Mouse (Mus musculus) cerebellum, adult (tissue): ENCODE measurements around the gene Gabrg3.

Experiments
- ATAC-seq: cut with Nextera tagmentation; 2 replicates; pipeline ENCODE4 v1.9.2; 2017; ENCODE audit warnings: mild to moderate bottlenecking, moderate library complexity, mixed read lengths; ENCODE audit not compliant: insufficient number of reproducible peaks, low FRiP score, low TSS enrichment

Gene Gabrg3

GRCm38 (mm10) chr7:57082071-57082470, 304.9 kb downstream of the Gabrg3 start:
- ATAC-seq: no peak

- ATAC-seq: no peak
Measured at GRCm38 (mm10) chr7:57071435-57072160, 315.4 kb downstream of the Gabrg3 start.

GRCm38 (mm10) chr7:57065398-57065797, 321.6 kb downstream of the Gabrg3 start:
- ATAC-seq: no peak

GRCm38 (mm10) chr7:57050906-57051635, 335.9 kb downstream of the Gabrg3 start:
- no peak for ATAC-seq

- ATAC-seq: no peak
Measured at GRCm38 (mm10) chr7:57037861-57038421, 349.0 kb downstream of the Gabrg3 start.

GRCm38 (mm10) chr7:57000585-57001261, 386.3 kb downstream of the Gabrg3 start:
- no peak for ATAC-seq

- no peak for ATAC-seq
Measured at GRCm38 (mm10) chr7:56997713-56998624, 389.0 kb downstream of the Gabrg3 start.

GRCm38 (mm10) chr7:56946398-56946797, 440.6 kb downstream of the Gabrg3 start:
- no peak for ATAC-seq

- ATAC-seq: no peak
Measured at GRCm38 (mm10) chr7:56941606-56942005, 445.4 kb downstream of the Gabrg3 start.

- ATAC-seq: no peak
Measured at GRCm38 (mm10) chr7:56938020-56938419, 449.0 kb downstream of the Gabrg3 start.

- no peak for ATAC-seq
Measured at GRCm38 (mm10) chr7:56919499-56919898, 467.5 kb downstream of the Gabrg3 start.

GRCm38 (mm10) chr7:56914862-56915261, 472.1 kb downstream of the Gabrg3 start:
- ATAC-seq: no peak

- ATAC-seq: no peak
Measured at GRCm38 (mm10) chr7:56899762-56900161, 487.2 kb downstream of the Gabrg3 start.

GRCm38 (mm10) chr7:56867314-56868075, 519.5 kb downstream of the Gabrg3 start:
- ATAC-seq: no peak

GRCm38 (mm10) chr7:56843565-56843964, 543.4 kb downstream of the Gabrg3 start:
- ATAC-seq: no peak

GRCm38 (mm10) chr7:56825446-56825845, 561.5 kb downstream of the Gabrg3 start:
- no peak for ATAC-seq

- ATAC-seq: no peak
Measured at GRCm38 (mm10) chr7:56801841-56802240, 585.1 kb downstream of the Gabrg3 start.

GRCm38 (mm10) chr7:56779122-56779521, 607.9 kb downstream of the Gabrg3 start:
- no peak for ATAC-seq

- ATAC-seq: no peak
Measured at GRCm38 (mm10) chr7:56768216-56768615, 618.8 kb downstream of the Gabrg3 start.
